Mouse (Mus musculus): Measurements from ENCODE around the gene Tgfb3.

The Tgfb3 gene

GRCm38 (mm10) chr12:86078553-86079201, at the start of gene Tgfb3:
Tgfb3 (minus strand) TSS chr12:86079041.
- peak; percentile 19 for DNase-seq (ENCODE audit: low read depth)

GRCm38 (mm10) chr12:86128122-86128521, 49.3 kb upstream of the Tgfb3 start:
- DNase-seq (ENCODE audit: low read depth) = no peak

GRCm38 (mm10) chr12:86124016-86124415, 45.2 kb upstream of the Tgfb3 start:
- no peak for DNase-seq (ENCODE audit: low read depth)

- DNase-seq (ENCODE audit: low read depth) = no peak
Measured at GRCm38 (mm10) chr12:86116295-86116835, 37.5 kb upstream of the Tgfb3 start.

GRCm38 (mm10) chr12:86110637-86111036, 31.8 kb upstream of the Tgfb3 start:
- DNase-seq (ENCODE audit: low read depth) = peak; percentile 7

GRCm38 (mm10) chr12:86109531-86109930, 30.7 kb upstream of the Tgfb3 start:
- no peak for DNase-seq (ENCODE audit: low read depth)

GRCm38 (mm10) chr12:86107645-86108044, 28.8 kb upstream of the Tgfb3 start:
- DNase-seq (ENCODE audit: low read depth) = no peak

- no peak for DNase-seq (ENCODE audit: low read depth)
Measured at GRCm38 (mm10) chr12:86106086-86106485, 27.2 kb upstream of the Tgfb3 start.

GRCm38 (mm10) chr12:86105546-86105945, 26.7 kb upstream of the Tgfb3 start:
- DNase-seq (ENCODE audit: low read depth) = no peak

GRCm38 (mm10) chr12:86104297-86104696, 25.5 kb upstream of the Tgfb3 start:
- no peak for DNase-seq (ENCODE audit: low read depth)

- no peak for DNase-seq (ENCODE audit: low read depth)
Measured at GRCm38 (mm10) chr12:86103852-86104251, 25.0 kb upstream of the Tgfb3 start.

GRCm38 (mm10) chr12:86103391-86103790, 24.6 kb upstream of the Tgfb3 start:
- no peak for DNase-seq (ENCODE audit: low read depth)

- no peak for DNase-seq (ENCODE audit: low read depth)
Measured at GRCm38 (mm10) chr12:86102686-86103085, 23.8 kb upstream of the Tgfb3 start.

- DNase-seq (ENCODE audit: low read depth) = no peak
Measured at GRCm38 (mm10) chr12:86100711-86101110, 21.9 kb upstream of the Tgfb3 start.

- DNase-seq (ENCODE audit: low read depth) = no peak
Measured at GRCm38 (mm10) chr12:86097781-86098180, 18.9 kb upstream of the Tgfb3 start.

GRCm38 (mm10) chr12:86095806-86096205, 17.0 kb upstream of the Tgfb3 start:
- no peak for DNase-seq (ENCODE audit: low read depth)

GRCm38 (mm10) chr12:86094075-86094474, 15.2 kb upstream of the Tgfb3 start:
- no peak for DNase-seq (ENCODE audit: low read depth)

GRCm38 (mm10) chr12:86091601-86092132, 12.8 kb upstream of the Tgfb3 start:
- DNase-seq (ENCODE audit: low read depth) = no peak

- DNase-seq (ENCODE audit: low read depth) = no peak
Measured at GRCm38 (mm10) chr12:86090764-86091163, 11.9 kb upstream of the Tgfb3 start.

GRCm38 (mm10) chr12:86088042-86088441, 9.2 kb upstream of the Tgfb3 start:
- DNase-seq (ENCODE audit: low read depth) = no peak

- no peak for DNase-seq (ENCODE audit: low read depth)
Measured at GRCm38 (mm10) chr12:86086550-86086949, 7.7 kb upstream of the Tgfb3 start.

GRCm38 (mm10) chr12:86085873-86086272, 7.0 kb upstream of the Tgfb3 start:
- DNase-seq (ENCODE audit: low read depth) = no peak

GRCm38 (mm10) chr12:86082481-86083012, 3.7 kb upstream of the Tgfb3 start, which contains the start of gene Ift43:
Ift43 (plus strand) TSS chr12:86082541.
- peak; percentile 20 for DNase-seq (ENCODE audit: low read depth)
